Mouse (Mus musculus): ENCODE results near the gene Apbb2.

- no peak for TF ChIP-seq CTCF (conservative IDR thresholded peaks at IDR 0.05; ENCODE audit: low read length)
- no peak for TF ChIP-seq NANOG (IDR thresholded peaks at IDR 0.05; ENCODE audit: borderline replicate concordance, low read length)
Observed at GRCm38 (mm10) chr5:66453106-66453505, 165.5 kb downstream of the Apbb2 start.
